Mouse (Mus musculus): ENCODE results near the gene Hivep1. TPM values are rescaled to one million over a fixed set of nuclear protein-coding genes. Genes with fewer than 3 reads are reported as not detected.

Hivep1 gene
- polyA plus RNA-seq, 1 experiment from 2014 or later: 22.9 TPM

DNA sequence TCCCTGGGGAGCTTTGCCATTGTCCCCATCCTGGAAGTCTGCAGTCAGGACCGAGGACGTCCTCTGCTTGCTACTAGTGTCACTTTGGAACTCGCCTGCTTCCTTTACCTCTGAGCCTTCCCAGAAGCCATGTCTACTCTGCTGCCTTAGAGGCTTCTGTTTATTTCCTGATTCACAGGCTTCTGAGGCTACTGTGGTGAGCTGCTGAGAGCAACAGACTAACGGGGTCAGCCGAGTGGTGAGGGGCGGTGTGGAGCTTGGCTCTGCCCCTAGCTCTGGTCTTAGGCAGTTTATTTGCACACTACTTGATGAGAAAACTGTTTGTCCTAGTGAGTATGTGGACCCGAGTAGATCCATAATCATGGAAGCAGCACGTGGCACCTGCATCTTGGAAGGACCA is 37.2 kb downstream of the Hivep1 start:
- Histone ChIP-seq H3K4me2 (ENCODE audit: low read length) (no peak overlapping the region), H3K36me3 (ENCODE audit: control insufficient read depth, insufficient read depth, low read length) (no peaks in the 10 kb centered on the region), H3K4me1 (ENCODE audit: control insufficient read depth, insufficient read depth, low read length) (no peaks in the 10 kb centered on the region; the same call in 1 of the 2 replicates), H3K9me3 (ENCODE audit: control insufficient read depth, low read length) (no peaks in the 10 kb centered on the region), H3K4me3 (replicated peaks; ENCODE audit: low read depth, low read length) (no peak overlapping the region), H3K9ac (replicated peaks; ENCODE audit: low read length) (no peak overlapping the region), H3K27ac (replicated peaks; ENCODE audit: low read depth, low read length) (no peak overlapping the region), H3K27me3 (ENCODE audit: control insufficient read depth, insufficient read depth, low read length) (no peaks in the 10 kb centered on the region)
- 69% methylated on average over 8 of the region's 8 CpGs for WGBS
- ATAC-seq (ENCODE audit: low FRiP score, low TSS enrichment) (no peak), DNase-seq (no peak)

GRCm38 (mm10) chr13:42090751-42091150 is 38.9 kb downstream of the Hivep1 start:
- no peak overlapping the region for H3K27ac ChIP-seq (replicated peaks; ENCODE audit: low read depth, low read length)
- DNase-seq: no peak
- 99% methylated on average over 5 of the region's 5 CpGs for WGBS
- H3K4me1 ChIP-seq (ENCODE audit: control insufficient read depth, insufficient read depth, low read length): no peaks in the 10 kb centered on the region; the same call in 1 of the 2 replicates
- no peaks in the 10 kb centered on the region for H3K36me3 ChIP-seq (ENCODE audit: control insufficient read depth, insufficient read depth, low read length)
- ATAC-seq (ENCODE audit: low FRiP score, low TSS enrichment): no peak
- H3K4me3 ChIP-seq (replicated peaks; ENCODE audit: low read depth, low read length): no peak overlapping the region
- H3K27me3 ChIP-seq (ENCODE audit: control insufficient read depth, insufficient read depth, low read length): no peaks in the 10 kb centered on the region
- no peak overlapping the region for H3K9ac ChIP-seq (replicated peaks; ENCODE audit: low read length)
- H3K4me2 ChIP-seq (ENCODE audit: low read length): no peak overlapping the region
- H3K9me3 ChIP-seq (ENCODE audit: control insufficient read depth, low read length): no peaks in the 10 kb centered on the region

DNA sequence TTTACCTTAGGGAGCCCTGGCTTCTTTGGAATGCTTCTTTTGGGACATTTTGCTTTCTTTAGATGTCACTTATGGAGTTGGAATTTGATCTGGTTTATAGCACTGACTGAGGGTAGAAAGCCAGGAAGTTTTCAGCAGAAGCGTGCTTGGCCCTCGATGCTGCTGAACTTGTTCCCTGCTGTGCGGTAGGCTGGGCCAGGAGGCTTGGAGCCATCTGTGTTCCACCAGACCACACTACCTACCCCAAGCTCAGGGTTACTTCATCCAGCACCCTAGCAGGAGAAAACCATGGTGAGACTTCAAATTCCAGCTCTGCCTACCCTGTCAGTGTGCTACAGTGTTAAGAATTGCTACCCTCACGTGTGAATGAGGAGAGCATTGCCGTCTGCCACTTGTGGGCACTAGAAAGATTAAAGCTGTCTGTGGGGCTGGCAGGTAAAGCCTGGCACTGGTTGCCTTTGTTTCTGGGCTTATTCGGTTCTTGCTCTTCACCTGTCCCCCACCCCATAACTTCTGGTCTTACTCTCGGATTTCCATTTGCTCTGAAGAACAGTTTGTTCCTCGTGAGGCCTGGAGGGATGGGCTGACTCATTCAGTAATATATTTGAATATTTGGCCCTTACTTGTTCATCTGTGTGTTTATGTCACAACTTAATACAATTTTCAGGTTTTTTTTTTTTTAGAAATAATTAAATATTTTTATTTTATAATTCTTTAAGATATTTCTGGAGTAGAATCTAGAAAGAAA is 40.7 kb downstream of the Hivep1 start:
- 65% methylated on average over 8 of the region's 8 CpGs for WGBS
- Histone ChIP-seq H3K9me3 (ENCODE audit: control insufficient read depth, low read length) (no peaks in the 10 kb centered on the region), H3K27me3 (ENCODE audit: control insufficient read depth, insufficient read depth, low read length) (no peaks in the 10 kb centered on the region), H3K4me2 (ENCODE audit: low read length) (no peak overlapping the region), H3K36me3 (ENCODE audit: control insufficient read depth, insufficient read depth, low read length) (no peaks in the 10 kb centered on the region), H3K4me3 (replicated peaks; ENCODE audit: low read depth, low read length) (no peak overlapping the region), H3K27ac (replicated peaks; ENCODE audit: low read depth, low read length) (no peak overlapping the region; the same call in 1 of the 2 replicates), H3K4me1 (ENCODE audit: control insufficient read depth, insufficient read depth, low read length) (no peaks in the 10 kb centered on the region; the same call in 1 of the 2 replicates), H3K9ac (replicated peaks; ENCODE audit: low read length) (no peak overlapping the region)
- ATAC-seq (ENCODE audit: low FRiP score, low TSS enrichment): no peak
- DNase-seq: no peak

DNA sequence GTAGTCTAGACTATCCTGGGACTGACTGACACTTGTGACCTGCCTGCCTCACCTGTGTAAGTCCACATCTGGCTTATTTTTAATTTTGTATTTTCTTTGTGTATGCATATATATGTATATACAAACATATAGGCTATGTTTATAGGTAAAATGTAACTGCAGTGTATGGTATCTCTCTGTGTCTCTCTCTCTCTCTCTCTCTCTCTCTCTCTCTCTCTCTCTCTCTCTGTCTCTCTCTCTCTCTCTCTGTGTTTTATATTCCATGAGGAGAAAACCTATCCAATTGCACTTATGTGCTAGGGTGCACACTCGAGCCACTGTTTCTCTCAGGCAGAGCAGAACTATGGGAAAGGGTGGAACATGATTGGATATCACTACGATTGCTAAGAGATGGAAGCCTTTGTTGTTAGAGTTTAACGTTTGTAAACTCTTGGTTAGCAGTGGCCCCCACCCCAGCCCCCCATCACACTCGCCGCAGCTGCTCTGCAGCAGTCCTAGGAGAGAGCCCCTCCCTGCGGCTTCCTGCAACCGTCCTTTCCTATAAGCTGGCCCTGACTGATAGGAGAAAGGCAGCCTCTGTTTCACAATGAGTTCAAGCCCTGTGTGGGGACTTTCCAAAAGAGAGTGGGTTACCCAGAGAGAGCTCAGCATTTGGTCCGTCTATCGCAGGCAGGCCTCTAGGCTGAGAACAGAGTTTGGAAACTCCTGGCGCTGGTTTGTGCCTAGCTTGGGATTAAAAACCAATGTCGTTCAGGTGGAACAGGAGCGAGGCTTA is 41.6 kb downstream of the Hivep1 start:
- ATAC-seq (ENCODE audit: low FRiP score, low TSS enrichment): no peak
- Histone ChIP-seq H3K9me3 (ENCODE audit: control insufficient read depth, low read length) (no peaks in the 10 kb centered on the region), H3K9ac (replicated peaks; ENCODE audit: low read length) (no peak overlapping the region), H3K4me3 (replicated peaks; ENCODE audit: low read depth, low read length) (no peak overlapping the region), H3K4me2 (ENCODE audit: low read length) (no peak overlapping the region), H3K4me1 (ENCODE audit: control insufficient read depth, insufficient read depth, low read length) (no peaks in the 10 kb centered on the region; the same call in 1 of the 2 replicates), H3K27me3 (ENCODE audit: control insufficient read depth, insufficient read depth, low read length) (no peaks in the 10 kb centered on the region), H3K36me3 (ENCODE audit: control insufficient read depth, insufficient read depth, low read length) (no peaks in the 10 kb centered on the region), H3K27ac (replicated peaks; ENCODE audit: low read depth, low read length) (0 out of 2 replicates have a peak overlapping the region, but pooled peaks have one; percentile 41)
- DNase-seq: no peak
- 60% methylated on average over 12 of the region's 12 CpGs for WGBS

- no peak for ATAC-seq (ENCODE audit: low FRiP score, low TSS enrichment)
- Histone ChIP-seq H3K4me3 (replicated peaks; ENCODE audit: low read depth, low read length) (no peak overlapping the region), H3K27ac (replicated peaks; ENCODE audit: low read depth, low read length) (no peak overlapping the region), H3K9me3 (ENCODE audit: control insufficient read depth, low read length) (no peaks in the 10 kb centered on the region), H3K27me3 (ENCODE audit: control insufficient read depth, insufficient read depth, low read length) (no peaks in the 10 kb centered on the region), H3K36me3 (ENCODE audit: control insufficient read depth, insufficient read depth, low read length) (no peaks in the 10 kb centered on the region), H3K9ac (replicated peaks; ENCODE audit: low read length) (no peak overlapping the region), H3K4me2 (ENCODE audit: low read length) (no peak overlapping the region), H3K4me1 (ENCODE audit: control insufficient read depth, insufficient read depth, low read length) (peaks cover 7% of the 10 kb centered on the region)
- no peak for DNase-seq
- WGBS: 78% methylated on average over 10 of the region's 10 CpGs
Observed at GRCm38 (mm10) chr13:42095826-42096515, 44.1 kb downstream of the Hivep1 start.

GRCm38 (mm10) chr13:42097109-42097508 is 45.3 kb downstream of the Hivep1 start:
- Histone ChIP-seq H3K27me3 (ENCODE audit: control insufficient read depth, insufficient read depth, low read length) (no peaks in the 10 kb centered on the region), H3K4me3 (replicated peaks; ENCODE audit: low read depth, low read length) (no peak overlapping the region), H3K9ac (replicated peaks; ENCODE audit: low read length) (no peak overlapping the region), H3K9me3 (ENCODE audit: control insufficient read depth, low read length) (no peaks in the 10 kb centered on the region), H3K4me2 (ENCODE audit: low read length) (no peak overlapping the region), H3K4me1 (ENCODE audit: control insufficient read depth, insufficient read depth, low read length) (peaks cover 19% of the 10 kb centered on the region), H3K27ac (replicated peaks; ENCODE audit: low read depth, low read length) (no peak overlapping the region), H3K36me3 (ENCODE audit: control insufficient read depth, insufficient read depth, low read length) (no peaks in the 10 kb centered on the region)
- no peak for DNase-seq
- ATAC-seq (ENCODE audit: low FRiP score, low TSS enrichment): no peak

- Histone ChIP-seq H3K4me2 (ENCODE audit: low read length) (no peak overlapping the region), H3K4me1 (ENCODE audit: control insufficient read depth, insufficient read depth, low read length) (peaks cover 26% of the 10 kb centered on the region), H3K9ac (replicated peaks; ENCODE audit: low read length) (no peak overlapping the region), H3K36me3 (ENCODE audit: control insufficient read depth, insufficient read depth, low read length) (no peaks in the 10 kb centered on the region), H3K9me3 (ENCODE audit: control insufficient read depth, low read length) (no peaks in the 10 kb centered on the region), H3K27me3 (ENCODE audit: control insufficient read depth, insufficient read depth, low read length) (no peaks in the 10 kb centered on the region), H3K27ac (replicated peaks; ENCODE audit: low read depth, low read length) (no peak overlapping the region), H3K4me3 (replicated peaks; ENCODE audit: low read depth, low read length) (no peak overlapping the region)
- no peak for ATAC-seq (ENCODE audit: low FRiP score, low TSS enrichment)
- WGBS: 96% methylated on average over 1 of the region's 1 CpGs
- no peak for DNase-seq
Observed at GRCm38 (mm10) chr13:42098522-42098921, 46.7 kb downstream of the Hivep1 start.

DNA sequence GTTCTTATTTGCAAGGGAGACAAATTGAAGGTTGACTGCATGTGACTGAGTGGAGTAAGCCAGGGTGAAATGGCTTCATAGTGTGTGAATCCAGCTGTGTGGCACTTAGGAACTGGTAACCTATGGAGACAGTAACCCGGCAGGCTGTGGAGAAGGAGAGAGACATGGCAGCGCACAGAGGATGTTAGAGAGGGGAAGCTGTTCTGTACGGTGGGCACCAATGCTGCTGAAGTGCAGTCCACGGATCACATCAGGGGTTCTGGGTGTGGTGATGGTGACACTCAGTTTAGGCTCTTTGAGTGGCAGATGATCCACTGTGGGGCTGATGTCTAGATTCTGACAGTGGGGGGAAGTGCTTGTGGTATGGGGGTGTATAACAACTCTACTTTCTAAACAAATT is 47.7 kb downstream of the Hivep1 start:
- Histone ChIP-seq H3K4me2 (ENCODE audit: low read length) (no peak overlapping the region), H3K36me3 (ENCODE audit: control insufficient read depth, insufficient read depth, low read length) (no peaks in the 10 kb centered on the region), H3K9me3 (ENCODE audit: control insufficient read depth, low read length) (no peaks in the 10 kb centered on the region), H3K9ac (replicated peaks; ENCODE audit: low read length) (no peak overlapping the region), H3K4me1 (ENCODE audit: control insufficient read depth, insufficient read depth, low read length) (peaks cover 34% of the 10 kb centered on the region), H3K4me3 (replicated peaks; ENCODE audit: low read depth, low read length) (no peak overlapping the region), H3K27ac (replicated peaks; ENCODE audit: low read depth, low read length) (no peak overlapping the region), H3K27me3 (ENCODE audit: control insufficient read depth, insufficient read depth, low read length) (no peaks in the 10 kb centered on the region)
- WGBS: 89% methylated on average over 4 of the region's 4 CpGs
- DNase-seq (no peak), ATAC-seq (ENCODE audit: low FRiP score, low TSS enrichment) (no peak)
